Mouse (Mus musculus) naive thymus-derived CD4-positive, alpha-beta T cell, adult 2 months (primary cell): ENCODE data around the gene Kcna1.

Source experiments
- DNase-seq: peaks from one replicate; pipeline ENCODE4 v3.0.0-alpha.2; 2011; ENCODE audit warnings: low read depth

Kcna1 gene

GRCm38 (mm10) chr6:126646381-126646780 lies at the start of gene Kcna1:
Gene Kcna1 (minus strand): TSS chr6:126646384.
- no peak for DNase-seq

GRCm38 (mm10) chr6:126687120-126687519 lies 40.9 kb upstream of the Kcna1 start:
- DNase-seq: no peak

- no peak for DNase-seq
Observed at GRCm38 (mm10) chr6:126685135-126685534, 39.0 kb upstream of the Kcna1 start.

- DNase-seq: no peak
Observed at GRCm38 (mm10) chr6:126678961-126679360, 32.8 kb upstream of the Kcna1 start.

GRCm38 (mm10) chr6:126667001-126667400 lies 20.8 kb upstream of the Kcna1 start:
- no peak for DNase-seq

- DNase-seq: no peak
Observed at GRCm38 (mm10) chr6:126666091-126666490, 19.9 kb upstream of the Kcna1 start.

GRCm38 (mm10) chr6:126664569-126664968 lies 18.4 kb upstream of the Kcna1 start:
- DNase-seq: no peak

GRCm38 (mm10) chr6:126657646-126658394 lies 11.6 kb upstream of the Kcna1 start:
- no peak for DNase-seq

GRCm38 (mm10) chr6:126653561-126653960 lies 7.4 kb upstream of the Kcna1 start:
- no peak for DNase-seq

GRCm38 (mm10) chr6:126645644-126646358 lies 383 bp downstream of the Kcna1 start:
- DNase-seq: no peak

- no peak for DNase-seq
Observed at GRCm38 (mm10) chr6:126645044-126645541, 1.1 kb downstream of the Kcna1 start.

- no peak for DNase-seq
Observed at GRCm38 (mm10) chr6:126644181-126645043, 1.8 kb downstream of the Kcna1 start.

- DNase-seq: no peak
Observed at GRCm38 (mm10) chr6:126643341-126644055, 2.7 kb downstream of the Kcna1 start.

GRCm38 (mm10) chr6:126642856-126643321 lies 3.3 kb downstream of the Kcna1 start:
- no peak for DNase-seq

- DNase-seq: no peak
Observed at GRCm38 (mm10) chr6:126628451-126628850, 17.7 kb downstream of the Kcna1 start.

- DNase-seq: no peak
Observed at GRCm38 (mm10) chr6:126618455-126618854, 27.7 kb downstream of the Kcna1 start.

GRCm38 (mm10) chr6:126610746-126611145 lies 35.4 kb downstream of the Kcna1 start:
- no peak for DNase-seq

- no peak for DNase-seq
Observed at GRCm38 (mm10) chr6:126609193-126609947, 36.8 kb downstream of the Kcna1 start.

- DNase-seq: no peak
Observed at GRCm38 (mm10) chr6:126601843-126602326, 44.3 kb downstream of the Kcna1 start.

- no peak for DNase-seq
Observed at GRCm38 (mm10) chr6:126599201-126599995, 46.8 kb downstream of the Kcna1 start.
